Mouse (Mus musculus) CH12.LX (cell line): ENCODE results near the gene Cdipt.

Source experiments
- CTCF ChIP-seq, 2 experiments: IDR thresholded peaks in 1 of 2; conservative IDR thresholded peaks in 1 of 2; 2 replicates each; pipeline ENCODE4 v1.5.1; 2011 to 2012; ENCODE audit warnings: low read depth in 2 of 2, low read length in 2 of 2, improper control_type of control experiment in 1 of 2, inconsistent platforms in 1 of 2, mild to moderate bottlenecking in 1 of 2, moderate library complexity in 1 of 2
- EP300 ChIP-seq: IDR thresholded peaks from 2 replicates; pipeline ENCODE4 v1.6.1; 2011; ENCODE audit warnings: low read length, improper control_type of control experiment
- GABPA ChIP-seq: IDR thresholded peaks from 2 replicates; pipeline ENCODE4 v1.6.1; 2012; ENCODE audit warnings: low read depth, low read length, improper control_type of control experiment, inconsistent platforms; ENCODE audit not compliant: insufficient replicate concordance
- KAT2A ChIP-seq: IDR thresholded peaks from 2 replicates; pipeline ENCODE4 v1.6.1; 2012; ENCODE audit warnings: low read length, improper control_type of control experiment, inconsistent platforms; ENCODE audit not compliant: insufficient replicate concordance
- MEF2A ChIP-seq: IDR thresholded peaks from 2 replicates; pipeline ENCODE4 v1.6.1; 2014; ENCODE audit warnings: low read depth, mild to moderate bottlenecking, inconsistent platforms, low read length, improper control_type of control experiment, borderline replicate concordance
- PAX5 ChIP-seq: IDR thresholded peaks from 2 replicates; pipeline ENCODE4 v1.6.1; 2012; ENCODE audit warnings: low read length, inconsistent platforms, mixed read lengths
- POLR2A ChIP-seq: IDR thresholded peaks from 2 replicates; pipeline ENCODE4 v1.6.1; 2011; ENCODE audit warnings: low read depth, mild to moderate bottlenecking, improper control_type of control experiment, low read length
- POLR2AphosphoS2 ChIP-seq: IDR thresholded peaks from 2 replicates; pipeline ENCODE4 v1.6.1; 2011; ENCODE audit warnings: low read depth, low read length, improper control_type of control experiment
- RAD21 ChIP-seq: IDR thresholded peaks from 2 replicates; pipeline ENCODE4 v1.6.1; 2011; ENCODE audit warnings: low read depth, mild to moderate bottlenecking, low read length, improper control_type of control experiment, moderate library complexity
- ZC3H11A ChIP-seq: IDR thresholded peaks from 2 replicates; pipeline ENCODE4 v1.6.1; 2012; ENCODE audit warnings: low read depth, mild to moderate bottlenecking, inconsistent platforms, low read length, improper control_type of control experiment

DNA sequence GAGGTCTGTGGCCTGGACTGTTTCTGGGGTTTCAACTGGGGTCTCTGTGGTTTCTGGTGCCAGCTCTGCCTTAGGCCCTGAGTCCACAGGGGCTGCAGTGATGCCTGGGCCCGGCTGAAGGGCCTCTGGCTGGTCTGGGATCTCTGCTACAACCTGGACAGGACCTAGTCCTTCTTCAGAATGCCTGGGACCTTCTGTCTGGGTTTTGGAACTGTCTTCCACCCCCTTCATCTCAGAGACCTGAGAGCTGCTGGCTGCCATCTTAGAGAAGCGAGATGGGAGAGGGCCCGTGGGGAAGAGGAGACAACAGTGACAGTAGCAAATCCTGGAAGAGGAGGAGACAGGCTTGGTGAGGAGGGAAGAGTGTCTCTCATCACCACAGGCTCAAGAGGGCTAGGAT lies 44.3 kb downstream of the Cdipt start:
- no peak for TF ChIP-seq KAT2A
- TF ChIP-seq RAD21 = no peak
- TF ChIP-seq GABPA = no peak
- no peak for TF ChIP-seq POLR2AphosphoS2
- TF ChIP-seq EP300 = no peak
- TF ChIP-seq CTCF (conservative IDR thresholded peaks at IDR 0.05 in 1 of 2, IDR thresholded peaks at IDR 0.05 in 1 of 2; ENCODE audit: low read depth in 2 of 2, low read length in 2 of 2) = no peak
- no peak for TF ChIP-seq ZC3H11A
- no peak for TF ChIP-seq POLR2A
- TF ChIP-seq PAX5 = no peak
- TF ChIP-seq MEF2A = no peak
